Mouse (Mus musculus) heart, postnatal 4 days (tissue): ENCODE data around the gene Caskin2. TPM values are rescaled to one million over a fixed set of nuclear protein-coding genes. Genes with fewer than 3 reads are reported as not detected.
"Not testable (repeated sequence)": the region's sequence is repeated elsewhere in the genome, so short reads cannot be mapped to it uniquely, and the experiment has no call there.

Experiments used
- DNase-seq: peaks from one replicate; pipeline ENCODE4 v3.0.0; 2021
- total RNA-seq, 2 experiments: library from RNA; stranded (reverse); gene quantifications; 2 replicates each; pipeline ENCODE4 v1.2.3; 2021

The Caskin2 gene
- 10 to 100 TPM; 51.7 to 58.8 TPM for total RNA-seq

DNA sequence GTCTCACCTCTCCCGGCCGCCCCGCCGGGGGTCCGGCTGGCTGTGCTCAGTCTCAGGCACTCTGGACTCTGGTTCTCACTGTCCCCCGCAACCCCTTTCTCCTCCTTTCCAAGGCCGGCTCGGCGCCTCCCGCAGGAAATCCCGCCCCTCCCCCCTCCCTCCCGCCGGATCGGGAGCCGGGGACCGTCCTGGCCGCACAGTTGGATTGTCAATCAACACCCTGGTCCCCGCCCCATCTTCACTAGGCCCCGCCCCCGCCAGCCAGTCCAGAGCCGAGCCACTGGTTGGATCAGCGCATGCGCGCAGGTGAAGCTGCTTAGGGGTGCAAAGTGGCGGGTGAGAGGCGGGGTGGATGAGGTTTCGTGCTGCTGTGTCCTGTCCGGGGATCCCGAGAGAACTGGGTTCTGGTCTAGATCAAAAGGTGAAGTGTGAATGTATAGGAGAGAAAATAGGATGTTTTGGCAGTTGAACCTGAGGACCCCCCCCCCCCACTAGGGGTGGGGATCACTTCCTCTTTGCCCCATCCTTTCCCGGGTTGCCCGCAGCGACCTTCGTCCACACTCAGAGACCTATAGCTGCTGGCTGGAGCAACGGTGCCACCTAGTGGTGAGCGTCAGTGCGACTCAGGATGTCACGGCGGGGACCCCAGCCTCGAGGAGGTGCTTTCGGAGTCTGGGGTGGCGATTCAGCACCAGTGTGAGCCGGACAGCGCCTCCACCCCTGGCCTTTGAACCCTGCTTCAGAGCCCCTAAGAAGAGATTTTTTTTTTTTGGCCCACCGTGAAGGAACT lies at the start of gene Caskin2:
TSS of gene Caskin2 (minus strand) at position 133 of the 790 bp plus-strand sequence.
- DNase-seq = peak; percentile 98

DNA sequence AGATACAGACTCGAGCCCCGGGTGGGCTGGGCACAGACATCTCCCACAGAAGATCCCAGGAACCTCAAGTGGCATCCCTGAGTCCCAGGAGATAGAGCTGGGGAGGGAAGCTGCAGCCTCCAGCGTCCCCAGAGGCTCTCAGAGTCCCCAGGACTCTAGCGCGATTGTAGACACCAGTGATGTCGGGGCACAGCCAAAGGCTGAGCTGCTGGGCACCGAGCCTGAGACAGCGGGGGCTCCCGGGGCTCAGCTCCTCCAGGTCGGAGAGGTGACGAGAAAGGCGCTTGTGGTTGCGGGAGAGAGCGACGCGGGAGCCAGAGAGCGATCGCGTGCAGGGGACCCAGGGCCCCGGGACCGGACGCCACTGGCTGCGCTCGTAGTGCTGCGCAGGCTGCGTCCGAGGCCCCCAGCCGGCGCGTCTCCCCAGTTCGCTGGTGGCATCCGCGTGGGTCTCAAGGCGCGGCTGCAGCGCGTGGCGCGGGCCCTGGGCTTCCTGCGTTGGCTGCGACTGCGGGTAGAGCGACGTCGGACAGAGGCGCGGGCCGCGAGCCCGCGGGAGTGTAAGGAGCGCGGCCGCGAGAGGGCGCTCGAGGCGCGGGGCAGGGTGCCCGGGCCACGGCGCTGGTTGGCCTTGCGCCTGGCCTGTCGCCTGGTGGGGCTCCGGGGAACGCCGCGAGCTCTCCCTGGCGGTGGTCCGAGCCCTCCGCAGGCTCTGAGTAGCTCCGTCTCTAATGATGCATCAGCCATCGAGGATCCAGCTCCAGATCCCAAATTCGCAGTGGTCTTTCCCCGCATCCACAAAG lies 45.9 kb upstream of the Caskin2 start:
- DNase-seq = peak; percentile 96

GRCm38 (mm10) chr11:115858354-115858753 lies 44.9 kb upstream of the Caskin2 start, which contains the start of gene Myo15b:
Myo15b (plus strand) TSS chr11:115858406.
- no peak for DNase-seq

- peak; percentile 29 for DNase-seq
These were observed 44.5 kb upstream of the Caskin2 start for GRCm38 (mm10) chr11:115857936-115858335.

DNA sequence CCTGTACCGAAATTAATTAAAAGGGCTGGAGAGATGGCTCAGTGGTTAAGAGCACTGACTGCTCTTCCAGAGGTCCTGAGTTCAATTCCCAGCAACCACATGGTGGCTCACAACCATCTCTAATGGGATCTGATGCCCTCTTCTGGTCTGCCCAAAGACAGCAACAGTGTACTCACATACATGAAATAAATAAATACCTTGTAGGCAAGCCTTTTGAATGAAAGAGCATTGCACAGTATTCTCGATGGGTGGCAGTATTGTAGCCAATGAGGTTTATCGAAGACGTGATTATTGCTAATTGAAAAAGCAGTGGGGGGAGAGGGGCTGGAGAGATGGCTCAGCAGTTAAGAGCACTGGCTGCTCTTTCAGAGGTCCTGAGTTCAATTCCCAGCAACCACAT lies 43.7 kb upstream of the Caskin2 start:
- DNase-seq = not testable (repeated sequence)

GRCm38 (mm10) chr11:115854674-115855073 lies 41.2 kb upstream of the Caskin2 start:
- no peak for DNase-seq

GRCm38 (mm10) chr11:115845819-115846218 lies 32.4 kb upstream of the Caskin2 start:
- DNase-seq = no peak

GRCm38 (mm10) chr11:115844240-115844639 lies 30.8 kb upstream of the Caskin2 start:
- DNase-seq = no peak

- no peak for DNase-seq
These were observed 30.4 kb upstream of the Caskin2 start for GRCm38 (mm10) chr11:115843891-115844239.

GRCm38 (mm10) chr11:115843141-115843890 lies 29.9 kb upstream of the Caskin2 start:
- DNase-seq = no peak

- DNase-seq = peak; percentile 71
These were observed 28.6 kb upstream of the Caskin2 start for GRCm38 (mm10) chr11:115841961-115842550.

GRCm38 (mm10) chr11:115841044-115841443 lies 27.6 kb upstream of the Caskin2 start:
- no peak for DNase-seq

DNA sequence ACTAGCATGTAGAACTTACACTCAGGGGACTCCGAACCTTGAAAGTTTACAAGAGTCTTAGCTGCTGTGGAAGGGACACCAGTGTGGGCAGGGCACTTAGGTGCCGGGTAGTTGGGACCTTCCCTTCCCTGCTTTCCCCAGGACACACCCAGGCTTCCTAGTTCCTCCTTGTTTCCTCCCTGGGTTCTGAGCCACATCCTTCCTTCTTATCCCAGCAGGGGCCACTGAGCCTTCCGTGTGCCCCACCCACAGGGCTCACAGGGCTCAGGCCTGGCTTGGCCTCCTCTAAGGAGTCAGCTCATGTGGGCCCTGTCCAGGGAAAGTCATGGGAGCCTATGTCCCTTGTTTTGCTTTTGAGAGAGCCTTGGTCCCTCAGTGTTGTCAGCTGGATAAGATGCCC lies 26.3 kb upstream of the Caskin2 start:
- no peak for DNase-seq

DNA sequence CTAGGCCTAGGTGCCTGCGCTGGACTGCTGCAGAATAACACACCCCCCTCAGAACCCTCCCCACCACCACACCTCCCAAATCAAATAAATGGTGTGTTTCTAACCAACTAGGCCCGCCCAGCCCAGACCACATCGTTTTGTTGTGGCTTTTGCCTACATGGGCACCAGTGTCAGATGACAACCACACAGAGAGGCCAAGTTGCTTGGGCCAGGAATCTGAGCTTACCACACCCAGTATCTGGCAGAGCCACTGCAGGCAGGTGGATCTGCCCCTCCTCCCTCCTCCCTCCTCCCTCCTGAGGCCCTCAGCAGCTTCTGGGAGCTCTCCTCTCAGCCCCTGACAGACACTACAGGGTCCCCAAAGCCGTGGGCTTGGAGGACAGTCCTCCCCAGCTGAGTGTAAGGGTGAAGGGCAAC lies 25.5 kb upstream of the Caskin2 start:
- DNase-seq = peak; percentile 36

- DNase-seq = no peak
These were observed 24.3 kb upstream of the Caskin2 start for GRCm38 (mm10) chr11:115837606-115838345.

DNA sequence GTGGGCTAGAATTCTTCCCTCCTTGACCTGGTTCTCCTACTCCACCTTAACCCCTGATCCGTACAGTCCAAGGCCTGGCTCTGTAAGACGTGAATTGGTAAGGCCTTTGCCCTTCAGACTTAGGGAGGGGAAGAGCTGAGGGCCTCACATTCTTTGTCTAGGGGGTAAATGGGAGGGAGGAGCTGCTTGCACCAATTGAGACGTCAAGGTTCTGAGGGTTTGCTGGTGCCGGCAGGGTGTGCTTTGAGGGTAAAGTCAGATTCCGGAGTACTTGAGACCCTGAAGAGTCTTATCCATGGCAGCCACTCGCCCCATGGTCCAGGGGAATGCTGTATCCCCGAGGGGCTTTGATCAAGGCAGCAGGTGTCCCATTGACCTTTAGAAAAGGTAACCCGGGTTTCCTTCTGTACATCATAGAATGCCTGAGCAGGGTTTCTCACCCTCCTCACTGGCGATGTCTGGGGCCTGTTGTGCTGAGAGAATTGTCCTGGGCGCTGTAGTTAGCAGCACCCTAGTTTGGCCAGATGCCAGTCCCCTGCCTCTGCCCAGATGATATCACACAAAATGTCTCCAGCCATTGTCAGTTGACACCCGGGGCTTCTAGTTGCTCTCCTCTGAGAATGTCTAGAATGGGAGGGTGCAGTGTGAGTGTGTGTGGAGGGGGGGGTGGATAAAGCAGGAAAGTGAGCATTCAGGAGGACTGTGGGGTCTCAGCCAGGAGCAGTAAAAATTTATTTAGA lies 23.4 kb upstream of the Caskin2 start:
- DNase-seq = no peak

- DNase-seq = no peak
These were observed 20.6 kb upstream of the Caskin2 start for GRCm38 (mm10) chr11:115834033-115834432.

DNA sequence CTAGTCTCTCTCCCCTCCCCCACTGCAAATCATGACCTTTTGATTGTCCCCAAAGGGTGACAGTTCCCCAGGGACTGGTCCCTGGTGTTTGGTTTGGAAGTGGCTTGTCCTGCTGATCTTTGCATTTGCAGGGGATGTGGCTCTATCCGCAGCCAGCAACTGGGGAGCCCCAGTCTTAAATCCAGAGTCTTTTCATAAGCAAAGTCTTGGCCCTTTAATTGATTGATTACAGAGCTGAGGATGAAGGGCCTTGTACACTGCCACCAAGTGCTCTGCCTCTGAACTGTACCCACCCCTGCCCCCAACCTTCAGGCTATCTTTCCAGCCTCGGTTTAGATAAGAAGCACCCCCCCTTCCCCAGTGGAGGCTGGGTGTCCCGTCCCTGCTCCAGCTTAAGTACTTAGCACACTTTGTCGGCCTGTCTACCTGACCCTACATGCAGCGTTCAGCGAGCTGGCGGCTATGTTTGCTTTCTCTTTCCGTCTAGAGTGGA lies 19.6 kb upstream of the Caskin2 start:
- peak; percentile 39 for DNase-seq

DNA sequence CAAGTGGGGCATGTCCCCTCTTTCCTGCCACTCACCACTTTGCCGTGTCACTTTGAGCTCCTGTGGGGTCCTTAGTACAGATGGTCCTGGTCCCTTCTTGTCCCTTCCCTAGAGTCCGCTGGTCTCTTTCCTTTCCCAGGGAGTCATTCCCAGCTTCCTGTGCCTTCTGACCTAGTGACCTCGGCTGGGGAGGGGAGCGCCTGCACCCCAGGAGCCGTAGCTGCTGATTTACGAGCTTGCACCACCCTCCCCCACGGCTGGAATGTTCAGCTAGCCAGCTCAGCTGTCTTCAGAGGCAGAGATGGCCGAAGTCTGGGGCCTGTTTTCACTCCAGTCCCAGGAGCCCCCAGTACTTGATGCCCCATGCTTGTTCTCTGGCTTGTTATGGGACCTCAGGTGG lies 19.1 kb upstream of the Caskin2 start:
- DNase-seq = peak; percentile 59

DNA sequence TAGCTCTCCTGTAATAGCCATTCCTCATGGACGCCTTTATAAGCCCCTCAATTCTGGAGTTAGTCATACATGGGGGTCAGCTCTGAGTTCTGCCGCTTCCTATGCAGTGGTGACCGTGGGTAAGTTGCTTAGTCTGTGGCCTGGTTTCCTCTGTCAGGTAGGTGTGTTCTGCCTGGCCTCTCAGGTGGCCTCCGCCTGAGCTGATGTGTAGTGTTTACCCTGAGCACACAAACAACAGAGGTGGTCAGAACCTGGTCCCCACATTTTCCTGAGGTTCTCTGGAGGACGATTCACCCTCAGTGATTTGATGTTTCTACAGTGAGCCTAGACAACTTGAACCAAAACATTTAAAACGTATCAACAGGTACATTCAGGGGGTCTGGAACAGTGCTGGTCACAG lies 18.6 kb upstream of the Caskin2 start:
- no peak for DNase-seq

DNA sequence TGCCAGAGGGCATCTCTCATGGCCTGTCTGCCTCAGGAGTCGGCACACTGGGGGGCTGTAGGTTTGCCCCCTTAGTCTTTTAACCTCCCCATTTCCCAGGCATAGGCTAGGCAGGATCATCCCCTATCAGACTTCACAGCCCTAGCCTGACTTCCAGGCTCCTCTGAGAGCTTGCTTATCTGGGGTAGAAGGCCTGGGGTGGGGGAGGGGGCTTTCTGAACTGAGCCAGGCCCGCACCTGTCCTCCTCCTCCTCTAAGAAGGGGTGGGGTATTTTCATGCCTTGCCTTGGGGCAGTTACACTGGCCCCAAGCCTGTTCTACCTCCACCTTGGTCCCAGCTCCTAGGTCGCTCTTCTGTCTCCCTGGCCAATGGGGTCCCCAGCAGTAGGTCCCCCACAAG lies 18.1 kb upstream of the Caskin2 start:
- DNase-seq = no peak
